Mouse (Mus musculus): ENCODE data around the gene Phb2. TPM values are rescaled to one million over a fixed set of nuclear protein-coding genes. Genes with fewer than 3 reads are reported as not detected.
"Not testable (repeated sequence)": the region's sequence is repeated elsewhere in the genome, so short reads cannot be mapped to it uniquely, and the experiment has no call there.

Phb2 gene
- total RNA-seq (2021): 100 to 1,000 TPM; 159 to 164 TPM
- long read RNA-seq, partial matches to known transcripts: 5 of 187 reads
- long read RNA-seq, other reads (novel, unspliced or antisense): 182 of 187 reads

- peak; percentile 96 to 97 for DNase-seq (ENCODE audit: low spot score in 2 of 2)
Observed at GRCm38 (mm10) chr6:124711824-124712782, at the start of gene Phb2, which contains the start of gene Emg1. Phb2 (plus strand) TSS chr6:124712336. Emg1 (minus strand) TSS chr6:124712178.

DNA sequence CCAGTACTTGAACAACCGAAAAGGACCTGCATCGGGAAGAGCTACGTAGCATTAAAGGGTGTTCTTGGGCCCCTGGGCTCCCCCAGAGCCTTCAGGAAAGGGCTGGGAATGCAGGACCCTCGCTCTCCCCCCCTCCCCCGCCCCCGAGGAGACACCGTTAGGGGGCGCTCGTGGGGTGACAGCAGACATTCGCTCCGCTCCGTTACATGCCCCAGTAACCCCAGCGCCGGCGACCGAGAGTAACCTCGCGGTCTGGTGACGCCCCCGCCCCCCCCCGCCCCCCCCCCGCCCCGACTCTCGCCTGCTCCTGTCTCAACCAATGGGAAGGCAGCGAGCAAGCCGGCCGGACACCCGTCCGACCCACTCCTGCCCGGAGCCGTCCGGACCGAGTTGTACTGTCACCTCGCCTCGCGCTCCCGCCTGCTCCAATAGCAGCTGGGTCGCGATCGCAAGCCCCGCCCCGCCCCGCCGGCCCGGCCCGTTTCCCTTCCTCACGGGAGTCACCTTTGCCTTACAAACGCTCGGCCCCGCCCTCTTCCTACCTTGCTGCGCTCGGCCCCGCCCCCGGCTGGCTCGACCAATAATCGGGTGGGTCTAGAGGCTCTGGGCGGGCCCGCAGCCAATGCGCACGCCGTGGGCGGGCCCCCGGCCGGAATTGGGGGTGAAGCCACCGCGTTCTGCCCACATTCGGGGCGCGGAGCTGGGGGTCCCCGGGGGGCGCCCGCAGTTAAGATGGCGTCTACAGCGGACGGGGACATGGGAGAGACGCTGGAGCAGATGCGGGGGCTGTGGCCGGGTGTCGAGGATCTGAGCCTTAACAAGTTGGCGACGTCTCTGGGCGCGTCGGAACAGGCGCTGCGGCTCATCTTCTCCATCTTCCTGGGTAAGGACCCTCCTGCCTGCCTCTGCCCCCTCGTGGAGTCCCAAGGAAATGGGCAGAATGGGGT, 49.4 kb upstream of the Phb2 start, which contains the start of gene Lpcat3:
Gene Lpcat3, plus strand, starts transcription at position 551 of the 947 bp plus-strand sequence.
- DNase-seq (ENCODE audit: low spot score in 2 of 2): peak; percentile 97 to 99

GRCm38 (mm10) chr6:124663424-124663795, 48.7 kb upstream of the Phb2 start:
- DNase-seq (ENCODE audit: low spot score in 2 of 2): no peak

DNA sequence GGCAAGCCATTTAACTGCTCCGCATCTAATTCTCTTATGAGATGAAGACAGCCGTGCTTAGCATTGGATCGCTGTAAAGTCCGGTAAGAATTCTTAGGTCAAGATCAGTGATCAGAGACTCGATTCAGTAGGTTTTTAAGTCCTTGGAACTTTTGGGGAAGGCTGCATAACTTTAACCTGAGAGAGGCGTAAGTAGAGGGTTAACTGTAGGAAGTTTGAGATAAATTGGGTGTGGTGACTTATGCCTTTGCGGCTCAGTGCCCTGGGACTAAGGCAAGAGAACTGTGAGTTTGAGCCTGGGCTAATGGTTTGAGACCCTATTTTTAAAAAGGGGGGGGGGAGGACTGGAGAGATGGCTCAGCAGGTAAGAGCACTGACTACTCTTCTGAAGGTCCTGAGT, 47.9 kb upstream of the Phb2 start:
- no peak for DNase-seq (ENCODE audit: low spot score in 2 of 2)

DNA sequence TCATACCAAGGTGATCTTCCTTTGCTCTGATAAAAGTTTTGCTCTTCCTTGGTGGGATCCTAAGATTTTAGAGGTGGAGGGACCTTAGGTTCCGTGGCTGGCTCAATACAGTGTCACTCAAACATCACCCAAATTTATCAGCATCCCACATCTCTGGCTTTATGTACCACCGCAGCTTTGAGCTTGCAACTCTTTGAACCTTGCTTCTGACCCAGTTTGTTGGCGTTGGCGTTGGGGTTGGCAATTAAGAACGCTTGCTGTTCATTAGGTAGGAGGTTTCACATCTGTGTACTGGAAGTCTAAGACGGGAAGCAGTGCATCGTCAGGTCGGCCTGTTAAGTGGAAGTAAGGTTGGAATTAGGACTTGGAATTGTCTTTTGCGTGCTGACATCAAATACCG, 47.1 kb upstream of the Phb2 start:
- DNase-seq (ENCODE audit: low spot score in 2 of 2): no peak

GRCm38 (mm10) chr6:124669234-124669859, 42.8 kb upstream of the Phb2 start:
- DNase-seq (ENCODE audit: low spot score in 2 of 2): no peak

DNA sequence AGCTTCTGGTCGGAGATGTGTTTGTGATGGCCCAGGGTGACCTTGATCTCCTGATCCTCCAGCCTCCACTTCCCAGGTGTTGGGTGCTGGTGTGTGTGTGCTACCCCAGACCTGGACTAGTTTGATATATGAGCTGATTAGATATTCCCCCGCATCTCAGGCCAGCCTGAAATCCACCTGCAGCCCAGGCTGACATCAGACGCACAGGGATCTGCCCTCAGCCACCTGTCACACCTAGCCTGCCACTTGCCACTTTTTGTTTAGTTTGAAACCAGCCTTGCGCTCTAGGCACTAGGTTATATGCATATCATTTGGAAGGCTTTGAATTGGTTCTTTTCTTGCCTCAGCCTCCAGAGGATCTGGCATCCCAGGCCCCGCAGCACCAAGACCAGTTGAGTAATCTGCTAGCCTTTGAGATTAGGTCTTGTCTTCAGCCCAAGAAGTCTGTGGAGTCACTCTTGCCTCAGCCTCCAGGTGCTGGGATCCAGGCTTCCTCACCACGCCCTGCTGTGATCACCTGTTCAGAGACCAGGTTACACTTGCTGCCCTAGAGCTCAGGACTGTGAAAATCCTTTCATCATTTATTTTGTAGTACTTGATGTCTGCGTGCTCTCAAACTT, 41.7 kb upstream of the Phb2 start:
- no peak for DNase-seq (ENCODE audit: low spot score in 2 of 2)

GRCm38 (mm10) chr6:124672100-124672499, 40.0 kb upstream of the Phb2 start:
- no peak for DNase-seq (ENCODE audit: low spot score in 2 of 2)

DNA sequence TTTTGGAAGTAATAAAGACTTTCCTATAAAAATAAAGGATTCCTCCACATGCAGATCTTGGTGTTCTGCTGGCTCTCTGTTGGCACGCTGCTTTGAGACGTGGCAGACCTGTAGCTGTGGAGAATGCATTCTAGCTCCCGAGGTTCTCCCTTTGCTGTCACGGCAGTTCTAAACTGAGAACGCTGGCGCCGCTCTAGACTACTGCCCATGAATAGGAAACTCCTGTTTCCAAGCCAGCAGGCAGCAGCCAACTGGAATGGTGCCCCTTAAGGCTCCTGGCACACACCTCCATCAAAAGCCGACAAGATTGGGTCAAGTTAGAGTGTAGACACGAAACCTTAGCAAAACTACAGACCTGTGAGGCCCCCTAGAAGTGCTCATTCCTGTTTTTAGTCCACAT, 38.5 kb upstream of the Phb2 start:
- DNase-seq (ENCODE audit: low spot score in 2 of 2): peak; percentile 46 to 54

- no peak for DNase-seq (ENCODE audit: low spot score in 2 of 2)
Observed at GRCm38 (mm10) chr6:124674591-124674990, 37.5 kb upstream of the Phb2 start.

DNA sequence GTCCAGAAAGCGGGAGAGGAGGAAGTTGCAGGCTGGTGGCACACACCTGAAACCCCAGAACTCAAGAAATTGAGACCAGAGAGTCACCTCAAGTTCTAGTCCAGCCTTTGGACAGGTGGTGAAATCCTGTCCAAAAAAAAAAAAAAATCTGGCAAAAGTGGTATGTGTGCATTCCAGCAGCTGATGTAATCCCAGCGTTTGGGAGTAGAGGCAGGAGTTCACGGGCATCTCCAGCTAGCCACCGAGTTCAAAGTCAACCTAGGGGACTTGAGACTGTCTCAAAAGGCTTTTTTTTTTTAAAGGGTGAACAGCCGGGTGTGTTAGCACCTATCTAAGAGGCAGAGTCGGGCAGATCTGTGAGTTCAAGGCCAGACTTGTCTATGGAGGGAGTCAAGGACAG, 36.0 kb upstream of the Phb2 start:
- no peak for DNase-seq (ENCODE audit: low spot score in 2 of 2)

- no peak for DNase-seq (ENCODE audit: low spot score in 2 of 2)
Observed at GRCm38 (mm10) chr6:124678769-124679168, 33.4 kb upstream of the Phb2 start.

GRCm38 (mm10) chr6:124679486-124679885, 32.6 kb upstream of the Phb2 start:
- no peak for DNase-seq (ENCODE audit: low spot score in 2 of 2)

- not testable (repeated sequence) for DNase-seq (ENCODE audit: low spot score in 2 of 2)
Observed at GRCm38 (mm10) chr6:124682291-124682690, 29.8 kb upstream of the Phb2 start.

GRCm38 (mm10) chr6:124683591-124684417, 28.3 kb upstream of the Phb2 start:
- no peak for DNase-seq (ENCODE audit: low spot score in 2 of 2)

GRCm38 (mm10) chr6:124685606-124686386, 26.3 kb upstream of the Phb2 start:
- DNase-seq (ENCODE audit: low spot score in 2 of 2): no peak

DNA sequence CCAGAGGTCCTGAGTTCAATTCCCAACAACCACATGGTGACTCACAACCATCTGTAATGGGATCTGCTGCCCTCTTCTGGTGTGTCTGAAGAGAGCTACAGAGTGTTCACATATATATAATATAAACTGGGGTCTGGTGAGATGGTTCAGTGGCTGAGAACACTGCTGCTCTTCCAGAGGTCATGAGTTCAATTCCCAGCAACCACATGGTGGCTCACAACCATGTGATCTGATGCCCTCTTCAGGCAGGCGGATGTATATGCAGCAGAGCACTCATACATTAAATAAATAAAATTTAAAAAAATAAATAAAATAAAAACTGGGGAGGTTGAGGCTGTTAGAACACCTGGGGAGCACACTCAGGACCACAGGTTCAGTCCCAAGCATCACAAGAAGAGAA, 25.5 kb upstream of the Phb2 start:
- DNase-seq (ENCODE audit: low spot score in 2 of 2): not testable (repeated sequence)

DNA sequence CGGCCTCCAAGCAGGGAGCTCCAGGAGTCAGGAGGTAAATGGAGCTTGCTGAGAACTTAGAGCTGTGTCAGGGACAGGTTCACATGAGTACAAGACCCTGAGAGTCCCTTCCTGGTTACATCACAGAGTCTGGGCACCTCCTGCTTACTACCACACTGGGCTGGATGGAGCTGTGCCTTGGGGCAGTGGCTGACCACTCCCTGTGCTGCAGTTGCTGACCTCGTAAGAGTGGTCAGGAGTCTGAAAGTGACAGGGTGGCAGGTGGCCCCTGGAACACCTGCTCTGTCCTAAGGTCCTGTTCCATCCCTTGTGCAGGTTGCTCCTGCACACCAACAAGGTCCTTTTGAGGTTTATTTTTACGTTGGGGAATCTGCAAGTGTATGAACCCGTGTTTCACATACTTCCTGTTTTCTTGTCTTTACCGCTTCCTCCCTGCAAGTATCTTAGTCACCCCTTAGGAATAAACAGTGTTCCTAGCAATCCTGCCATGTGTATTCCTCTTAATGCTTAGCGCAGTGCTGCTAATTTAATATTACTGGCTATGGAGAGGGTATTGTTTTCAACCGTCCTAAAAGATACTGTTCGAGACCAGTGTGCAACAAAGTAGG, 23.9 kb upstream of the Phb2 start:
- no peak for DNase-seq (ENCODE audit: low spot score in 2 of 2)
